Mouse (Mus musculus) forebrain, postnatal 0 days (tissue): Measurements from ENCODE around the gene Slc7a4. TPM values are rescaled to one million over a fixed set of nuclear protein-coding genes. Genes with fewer than 3 reads are reported as not detected.

ENCODE experiments used
- ATAC-seq: fragments of 200-750 bp; cut with Nextera tagmentation; 2 replicates; pipeline ENCODE4 v1.8.0; 2017; ENCODE audit warnings: mild to moderate bottlenecking, moderate library complexity
- DNase-seq: peaks from one replicate; pipeline ENCODE4 v3.0.0-alpha.2; 2015
- H3K27ac ChIP-seq: fragments of 300-500 bp; sonication (generic); 2 replicates; pipeline ENCODE4 v1.5.1; 2014; ENCODE audit warnings: low read depth, mild to moderate bottlenecking, antibody characterized with exemption, low read length, moderate library complexity, mixed read lengths
- H3K27me3 ChIP-seq: fragments of 300-500 bp; sonication (generic); 2 replicates; pipeline ENCODE4 v1.6.1; 2014; ENCODE audit warnings: mild to moderate bottlenecking, low read length, mixed read lengths; ENCODE audit not compliant: insufficient read depth
- H3K36me3 ChIP-seq: fragments of 300-500 bp; sonication (generic); 2 replicates; pipeline ENCODE4 v1.6.1; 2014; ENCODE audit warnings: mild to moderate bottlenecking, moderate library complexity; ENCODE audit not compliant: insufficient read depth
- H3K4me1 ChIP-seq: fragments of 300-500 bp; sonication (generic); 2 replicates; pipeline ENCODE4 v1.6.1; 2014; ENCODE audit warnings: antibody characterized with exemption; ENCODE audit not compliant: insufficient read depth
- H3K4me2 ChIP-seq: fragments of 300-500 bp; sonication (generic); 2 replicates; pipeline ENCODE4 v1.6.1; 2014; ENCODE audit warnings: low read depth, mild to moderate bottlenecking, moderate library complexity
- H3K4me3 ChIP-seq: fragments of 300-500 bp; sonication (generic); 2 replicates; pipeline ENCODE4 v1.5.1; 2014; ENCODE audit warnings: low read depth, low read length, mixed read lengths
- H3K9ac ChIP-seq: fragments of 300-500 bp; sonication (generic); 2 replicates; pipeline ENCODE4 v1.6.1; 2014; ENCODE audit warnings: mild to moderate bottlenecking
- H3K9me3 ChIP-seq: fragments of 300-500 bp; sonication (generic); 2 replicates; pipeline ENCODE4 v1.6.1; 2016; ENCODE audit warnings: low read length
- CTCF ChIP-seq: sonication (generic); IDR thresholded peaks from 2 replicates; pipeline ENCODE4 v1.5.1; 2016; ENCODE audit warnings: antibody characterized with exemption, control low read depth, low read depth
- WGBS: fragments of 180-500 bp; shearing (Covaris S2); extraction: QIAGEN DNeasy Blood & Tissue Kit; methylation state at CpG from one replicate; pipeline ENCODE4 v1.1.7; 2014; 5-methylcytosine and 5-hydroxymethylcytosine counted together
- polyA plus RNA-seq: library from polyadenylated mRNA; unstranded; fragments of >200 nt; fragmentation: Nextera tagmentation; extraction: Ambion mirVana; gene quantifications from 2 replicates; pipeline ENCODE4 v1.2.1, GENCODE M21; 2015
- total RNA-seq: library from RNA; depleted of rRNA; stranded (reverse); fragments of >200 nt; gene quantifications from 2 replicates; pipeline ENCODE4 v1.2.3, GENCODE M21; 2014; rRNA removed

Gene Slc7a4
- total and polyA plus RNA-seq, 2 experiments from 2014 or later: 47.3 to 53.4 TPM

DNA sequence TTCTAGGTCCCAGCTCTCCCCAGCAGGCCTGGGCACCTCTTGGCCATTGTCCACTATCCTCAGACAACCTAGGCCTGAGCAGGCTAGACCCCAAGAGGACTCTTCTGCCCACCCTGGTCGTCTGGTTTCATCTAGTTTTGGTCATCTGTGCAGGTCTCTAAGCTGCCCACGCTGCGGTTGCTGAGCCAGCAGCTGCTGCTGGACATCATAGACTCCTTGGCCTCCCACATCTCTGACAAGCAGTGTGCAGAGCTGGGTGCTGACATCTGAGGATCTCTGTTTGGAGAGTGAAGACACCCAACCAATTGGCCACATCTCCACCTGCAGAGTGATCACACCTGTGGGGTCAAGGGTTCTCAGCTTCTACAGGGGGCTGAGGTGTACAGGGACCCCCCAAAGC, 57.5 kb downstream of the Slc7a4 start:
- Histone ChIP-seq H3K4me1 (0 out of 2 replicates have a peak, but pooled peaks cover 7% of the 10 kb centered on the region), H3K4me2 (no peak overlapping the region), H3K27me3 (no peaks in the 10 kb centered on the region), H3K9me3 (no peaks in the 10 kb centered on the region), H3K9ac (no peak overlapping the region), H3K36me3 (peaks cover 83% of the 10 kb centered on the region), H3K27ac (no peak overlapping the region), H3K4me3 (no peak overlapping the region)
- TF ChIP-seq CTCF: no peak
- 81% methylated on average over 3 of the region's 3 CpGs for WGBS
- ATAC-seq: no peak
- no peak for DNase-seq

DNA sequence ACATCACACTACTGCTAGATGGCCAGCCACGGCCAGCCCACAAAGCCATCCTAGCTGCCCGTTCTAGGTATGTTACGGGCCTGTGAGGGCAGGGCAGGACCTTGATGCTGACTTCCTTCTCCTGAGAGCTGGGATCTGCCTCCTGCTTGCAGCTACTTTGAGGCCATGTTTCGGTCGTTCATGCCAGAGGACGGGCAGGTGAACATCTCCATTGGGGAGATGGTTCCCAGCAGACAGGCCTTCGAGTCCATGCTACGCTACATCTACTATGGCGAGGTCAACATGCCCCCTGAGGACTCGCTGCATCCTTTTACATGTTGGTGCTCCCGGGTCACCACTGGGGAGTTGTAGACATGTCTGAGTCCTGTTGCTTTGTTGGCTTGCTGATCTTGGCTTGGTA, 58.9 kb downstream of the Slc7a4 start:
- Histone ChIP-seq H3K9me3 (no peaks in the 10 kb centered on the region), H3K4me2 (no peak overlapping the region), H3K9ac (no peak overlapping the region), H3K4me3 (no peak overlapping the region), H3K36me3 (peaks cover 96% of the 10 kb centered on the region), H3K4me1 (no peaks in the 10 kb centered on the region), H3K27me3 (no peaks in the 10 kb centered on the region), H3K27ac (no peak overlapping the region)
- ATAC-seq (no peak), DNase-seq (no peak)
- TF ChIP-seq CTCF: no peak
- WGBS: 95% methylated on average over 11 of the region's 11 CpGs

Other genes starting within 250 kb of the Slc7a4 start
- 41.9 and 43.2 TPM in 2 replicates for gene Snap29, start 177.2 kb downstream of the Slc7a4 start, total RNA-seq
- 14.5 and 19.9 TPM in 2 replicates for gene Snap29, start 177.2 kb downstream of the Slc7a4 start, polyA plus RNA-seq
- gene Pi4ka, start 176.9 kb downstream of the Slc7a4 start, total RNA-seq: 106 and 107 TPM in 2 replicates
- 32.6 and 41.2 TPM in 2 replicates for gene Pi4ka, start 176.9 kb downstream of the Slc7a4 start, polyA plus RNA-seq
- gene Crkl, start 131.2 kb downstream of the Slc7a4 start, total RNA-seq: 31.4 and 55.4 TPM in 2 replicates
- 44.5 and 60.5 TPM in 2 replicates for gene Crkl, start 131.2 kb downstream of the Slc7a4 start, polyA plus RNA-seq
- 15.2 and 21.8 TPM in 2 replicates for gene Aifm3, start 93.6 kb downstream of the Slc7a4 start, total RNA-seq
- 7.5 and 12.7 TPM in 2 replicates for gene Aifm3, start 93.6 kb downstream of the Slc7a4 start, polyA plus RNA-seq
- gene Lztr1, start 74.5 kb downstream of the Slc7a4 start, total RNA-seq: 206 and 244 TPM in 2 replicates
- 91.4 and 103 TPM in 2 replicates for gene Lztr1, start 74.5 kb downstream of the Slc7a4 start, polyA plus RNA-seq
- gene Thap7, start 52.1 kb downstream of the Slc7a4 start, total RNA-seq: 69.2 and 71.0 TPM in 2 replicates
- 58.3 and 64.4 TPM in 2 replicates for gene Thap7, start 52.1 kb downstream of the Slc7a4 start, polyA plus RNA-seq
- 3.0 and 3.5 TPM in 2 replicates for gene Lrrc74b, start 22.0 kb downstream of the Slc7a4 start, total RNA-seq
- gene Lrrc74b, start 22.0 kb downstream of the Slc7a4 start, polyA plus RNA-seq: 2.3 and 4.1 TPM in 2 replicates
- 1.3 and 1.9 TPM in 2 replicates for gene P2rx6, start 21.3 kb downstream of the Slc7a4 start, total RNA-seq
- 1.5 and 2.8 TPM in 2 replicates for gene P2rx6, start 21.3 kb downstream of the Slc7a4 start, polyA plus RNA-seq
- gene Smpd4, start 36.1 kb upstream of the Slc7a4 start, total RNA-seq: 41.4 and 48.3 TPM in 2 replicates
- 25.3 and 26.2 TPM in 2 replicates for gene Smpd4, start 36.1 kb upstream of the Slc7a4 start, polyA plus RNA-seq
- gene Ccdc74a, start 63.3 kb upstream of the Slc7a4 start, total RNA-seq: 19.6 and 22.6 TPM in 2 replicates
- gene Ccdc74a, start 63.3 kb upstream of the Slc7a4 start, polyA plus RNA-seq: 25.2 and 33.9 TPM in 2 replicates
- 45.6 and 48.5 TPM in 2 replicates for gene Med15, start 149.7 kb upstream of the Slc7a4 start, total RNA-seq
- 40.9 and 46.9 TPM in 2 replicates for gene Med15, start 149.7 kb upstream of the Slc7a4 start, polyA plus RNA-seq
- gene Klhl22, start 176.4 kb upstream of the Slc7a4 start, total RNA-seq: 117 and 162 TPM in 2 replicates
- gene Klhl22, start 176.4 kb upstream of the Slc7a4 start, polyA plus RNA-seq: 69.6 and 73.8 TPM in 2 replicates
- gene Scarf2, start 214.1 kb upstream of the Slc7a4 start, total RNA-seq: 6.2 and 10.6 TPM in 2 replicates
- gene Scarf2, start 214.1 kb upstream of the Slc7a4 start, polyA plus RNA-seq: 1.9 and 2.1 TPM in 2 replicates
- 4.5 and 5.9 TPM in 2 replicates for gene B830017H08Rik, start 249.9 kb upstream of the Slc7a4 start, total RNA-seq
- 6.8 TPM in 2 replicates for gene B830017H08Rik, start 249.9 kb upstream of the Slc7a4 start, polyA plus RNA-seq